Mouse (Mus musculus) stomach, embryonic 16.5 days (tissue): Measurements from ENCODE around the gene Mpp6. TPM values are rescaled to one million over a fixed set of nuclear protein-coding genes. Genes with fewer than 3 reads are reported as not detected.

ENCODE experiments used
- ATAC-seq: fragments of 200-750 bp; cut with Nextera tagmentation; 2 replicates; pipeline ENCODE4 v1.8.0; 2017; ENCODE audit warnings: moderate number of reproducible peaks, moderate TSS enrichment; ENCODE audit not compliant: insufficient read depth, low FRiP score
- H3K27ac ChIP-seq: fragments of 300-500 bp; sonication (generic); 2 replicates; pipeline ENCODE4 v1.5.1; 2014; ENCODE audit warnings: low read length
- H3K27me3 ChIP-seq: fragments of 300-500 bp; sonication (generic); 2 replicates; pipeline ENCODE4 v1.6.1; 2014; ENCODE audit warnings: low read length, control low read depth, mixed read lengths; ENCODE audit not compliant: control insufficient read depth, insufficient read depth
- H3K36me3 ChIP-seq: fragments of 300-500 bp; sonication (generic); 2 replicates; pipeline ENCODE4 v1.6.1; 2014; ENCODE audit warnings: low read length; ENCODE audit not compliant: control insufficient read depth, insufficient read depth
- H3K4me1 ChIP-seq: fragments of 300-500 bp; sonication (generic); 2 replicates; pipeline ENCODE4 v1.6.1; 2014; ENCODE audit warnings: low read length, control low read depth, mixed read lengths; ENCODE audit not compliant: control insufficient read depth, insufficient read depth
- H3K4me2 ChIP-seq: fragments of 300-500 bp; sonication (generic); 2 replicates; pipeline ENCODE4 v1.6.1; 2014; ENCODE audit warnings: low read depth, low read length, mixed read lengths
- H3K4me3 ChIP-seq: fragments of 300-500 bp; sonication (generic); replicated peaks from 2 replicates; pipeline ENCODE4 v1.5.1; 2014; ENCODE audit warnings: mild to moderate bottlenecking, low read length
- H3K9ac ChIP-seq: fragments of 300-500 bp; sonication (generic); 2 replicates; pipeline ENCODE4 v1.6.1; 2014; ENCODE audit warnings: low read length
- H3K9me3 ChIP-seq: fragments of 300-500 bp; sonication (generic); replicated peaks from 2 replicates; pipeline ENCODE4 v1.6.1; 2016; ENCODE audit warnings: low read length, control low read depth; ENCODE audit not compliant: control insufficient read depth
- WGBS: fragments of 180-500 bp; shearing (Covaris S2); extraction: QIAGEN DNeasy Blood & Tissue Kit; methylation state at CpG from one replicate; pipeline ENCODE4 v1.1.7; 2014; 5-methylcytosine and 5-hydroxymethylcytosine counted together
- polyA plus RNA-seq: library from polyadenylated mRNA; unstranded; fragments of >200 nt; fragmentation: Nextera tagmentation; extraction: Ambion mirVana; gene quantifications from 2 replicates; pipeline ENCODE4 v1.2.1, GENCODE M21; 2015

The Mpp6 gene
- polyA plus RNA-seq, 1 experiment from 2014 or later = 40.6 TPM

DNA sequence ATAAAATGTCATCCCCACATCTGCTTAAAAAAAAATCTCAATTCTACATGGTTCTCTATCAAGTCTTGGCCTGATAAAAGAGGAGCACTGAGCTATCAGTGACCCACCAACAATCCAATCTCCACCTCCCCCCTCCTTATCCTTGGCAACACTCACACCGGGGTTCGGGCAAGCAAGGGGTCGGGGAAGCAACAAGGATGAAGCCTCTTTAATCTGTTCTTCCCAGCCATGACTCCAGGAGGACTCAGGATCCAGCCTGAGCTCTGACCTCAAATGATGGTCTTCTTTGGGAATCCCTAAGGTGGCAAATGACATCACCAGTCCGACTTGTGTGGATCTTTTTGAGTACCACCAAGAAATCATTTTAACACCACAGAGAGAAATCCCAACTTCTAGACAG lies 137.8 kb downstream of the Mpp6 start:
- Histone ChIP-seq H3K27ac (no peak overlapping the region), H3K4me2 (no peak overlapping the region), H3K9me3 (no peaks in the 10 kb centered on the region), H3K9ac (no peak overlapping the region), H3K27me3 (no peaks in the 10 kb centered on the region), H3K4me1 (no peaks in the 10 kb centered on the region), H3K4me3 (no peak overlapping the region), H3K36me3 (no peaks in the 10 kb centered on the region)
- 80% methylated on average over 4 of the region's 4 CpGs for WGBS
- ATAC-seq = no peak

Other genes starting within 250 kb of the Mpp6 start
- gene Gsdme, start 153.6 kb downstream of the Mpp6 start, polyA plus RNA-seq = 27.6 and 32.2 TPM in 2 replicates